Mouse (Mus musculus): ENCODE results near the gene Sox1.

Sox1 gene

DNA sequence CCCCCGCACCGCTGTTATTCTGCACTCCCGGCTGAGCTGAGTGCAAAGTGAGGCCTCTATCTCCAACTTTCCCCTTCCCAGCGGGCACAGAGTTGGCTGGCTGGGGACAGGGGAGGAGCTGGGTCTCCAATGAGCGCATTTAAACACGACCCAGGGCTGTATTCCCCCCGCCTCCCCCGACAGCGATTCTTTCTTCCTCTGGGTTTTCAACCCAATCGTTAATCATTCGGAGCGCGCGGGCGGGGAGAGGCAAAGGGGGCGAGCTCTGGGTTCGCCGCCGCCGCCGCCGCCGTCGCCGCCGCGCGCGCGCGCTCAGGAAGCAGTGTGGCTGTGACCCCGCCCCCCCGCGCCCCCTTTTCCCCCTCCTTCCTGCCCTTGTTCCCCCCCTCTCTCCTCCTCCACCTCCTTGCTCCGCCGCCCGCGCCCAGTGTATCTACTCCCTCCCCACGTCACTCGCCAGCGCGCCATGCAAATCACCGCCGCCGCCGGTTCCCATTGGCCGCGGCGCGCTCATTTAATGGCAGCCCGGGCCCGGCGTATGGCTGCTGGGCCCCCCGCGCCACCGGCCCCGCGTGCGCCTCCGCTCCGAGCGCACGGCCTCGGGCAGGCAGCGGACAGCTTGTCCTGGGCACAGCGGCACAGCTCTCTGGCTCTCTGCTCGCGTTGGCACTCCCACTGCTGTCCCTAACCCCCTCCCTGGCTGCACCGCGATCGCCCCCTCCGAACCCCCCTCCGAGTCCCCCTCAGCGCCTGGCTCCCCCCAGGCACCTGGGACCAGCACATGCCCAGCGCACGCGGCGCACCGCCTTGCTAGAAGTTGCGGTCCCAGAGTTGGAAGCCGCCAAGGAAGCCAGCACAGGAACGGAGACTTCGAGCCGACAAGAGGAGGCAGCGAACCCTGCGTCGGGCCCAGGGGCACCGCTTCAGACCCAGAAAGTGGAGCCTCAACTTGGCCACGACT, at the start of gene Sox1:
Sox1 (plus strand) TSS at position 225 of the 961 bp plus-strand sequence.
- no peak for DNase-seq (ENCODE audit: low read depth, low spot score)

GRCm38 (mm10) chr8:12345881-12346280, 49.2 kb upstream of the Sox1 start:
- no peak for DNase-seq (ENCODE audit: low read depth, low spot score)

GRCm38 (mm10) chr8:12346870-12347269, 48.2 kb upstream of the Sox1 start:
- DNase-seq (ENCODE audit: low read depth, low spot score), result no peak

GRCm38 (mm10) chr8:12348306-12348705, 46.8 kb upstream of the Sox1 start:
- DNase-seq (ENCODE audit: low read depth, low spot score), result no peak

- DNase-seq (ENCODE audit: low read depth, low spot score), result no peak
Observed at GRCm38 (mm10) chr8:12349591-12349990, 45.5 kb upstream of the Sox1 start.

- DNase-seq (ENCODE audit: low read depth, low spot score), result no peak
Observed at GRCm38 (mm10) chr8:12351121-12351520, 44.0 kb upstream of the Sox1 start.

DNA sequence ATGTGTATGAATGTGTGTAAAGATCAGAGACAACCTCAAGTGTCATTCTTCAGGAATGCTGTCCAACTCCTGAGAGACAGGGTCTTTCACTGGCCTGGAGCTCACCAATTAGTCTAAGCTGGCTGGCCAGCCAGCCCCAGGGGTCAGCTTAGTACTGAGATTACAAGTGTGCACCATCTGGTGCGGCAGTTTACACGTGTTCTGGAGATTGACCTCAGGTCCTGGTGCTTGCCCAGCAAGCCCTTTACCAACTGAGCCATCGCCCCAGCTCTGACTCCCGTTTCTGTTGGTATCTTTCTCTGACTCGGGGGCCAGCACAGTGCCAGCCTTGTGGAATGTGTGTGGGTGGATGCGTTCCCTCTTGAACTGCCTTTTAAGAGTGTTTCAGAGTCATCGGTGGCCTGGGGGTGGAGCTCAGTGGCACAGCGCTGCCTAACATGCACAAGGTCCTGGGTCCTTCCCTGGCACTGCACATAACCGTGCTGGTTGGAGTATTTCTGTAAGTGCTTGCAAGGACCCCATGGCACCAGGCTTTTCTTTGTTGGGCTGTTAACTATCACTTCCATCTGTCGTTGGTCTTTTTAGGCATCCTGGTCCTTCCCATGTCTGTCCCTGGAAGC, 40.6 kb upstream of the Sox1 start:
- DNase-seq (ENCODE audit: low read depth, low spot score), result no peak

- no peak for DNase-seq (ENCODE audit: low read depth, low spot score)
Observed at GRCm38 (mm10) chr8:12368161-12368560, 26.9 kb upstream of the Sox1 start.

DNA sequence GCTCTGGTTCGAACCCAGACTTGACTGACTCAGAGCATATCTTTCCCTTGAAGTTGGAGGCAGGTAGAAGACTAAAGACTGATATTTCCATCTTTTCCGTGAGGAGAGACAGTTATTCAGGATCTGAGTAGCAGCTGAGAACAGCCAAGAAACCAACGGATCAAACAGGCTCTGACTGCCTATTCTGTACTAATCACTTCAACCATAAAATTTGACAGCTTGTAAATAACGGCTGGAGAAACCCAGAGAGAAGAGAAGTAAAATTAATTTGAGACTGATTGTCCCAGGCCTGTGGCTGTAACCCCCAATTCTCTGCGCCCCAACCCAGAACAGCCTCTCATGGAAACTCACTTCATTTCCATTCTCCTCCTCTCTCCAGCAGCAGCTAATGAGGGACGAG, 26.2 kb upstream of the Sox1 start:
- no peak for DNase-seq (ENCODE audit: low read depth, low spot score)

- no peak for DNase-seq (ENCODE audit: low read depth, low spot score)
Observed at GRCm38 (mm10) chr8:12381111-12381510, 14.0 kb upstream of the Sox1 start.

- DNase-seq (ENCODE audit: low read depth, low spot score), result no peak
Observed at GRCm38 (mm10) chr8:12382707-12383561, 12.2 kb upstream of the Sox1 start.

GRCm38 (mm10) chr8:12383979-12384890, 10.9 kb upstream of the Sox1 start:
- DNase-seq (ENCODE audit: low read depth, low spot score), result no peak

DNA sequence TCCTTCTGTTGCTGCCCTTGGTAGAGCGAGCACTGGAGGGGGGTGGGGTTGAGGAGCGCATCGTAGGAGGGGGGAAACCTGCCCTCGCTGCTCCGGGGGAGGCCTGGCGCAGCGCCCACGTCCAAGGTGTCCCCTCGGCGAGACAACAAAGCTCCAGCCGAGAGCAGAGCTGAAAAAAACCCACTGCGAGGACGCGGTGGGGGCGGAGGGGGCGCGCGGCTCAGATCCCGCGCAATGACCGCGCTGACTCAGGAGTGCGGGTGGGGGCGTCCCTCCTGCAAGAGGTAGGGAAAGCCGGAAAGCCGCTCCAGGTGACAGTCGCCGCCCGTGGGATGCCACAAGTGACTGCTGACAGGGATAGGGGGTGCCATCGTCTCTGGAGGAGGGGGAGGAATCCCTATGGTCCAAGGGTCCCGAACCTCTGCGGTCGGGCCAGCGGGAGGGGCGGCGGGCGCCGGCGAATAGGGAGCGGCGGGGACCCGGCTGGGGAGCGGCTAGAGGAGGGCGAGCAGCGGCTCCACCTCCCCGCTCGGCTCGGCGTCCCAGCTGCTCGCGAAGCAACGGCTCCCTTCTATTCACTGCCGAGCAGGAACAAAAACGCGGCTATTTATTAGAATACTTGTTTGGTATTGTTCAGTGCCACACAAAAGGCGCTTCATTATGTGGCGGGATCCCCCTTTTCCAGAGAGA, 10.0 kb upstream of the Sox1 start:
- no peak for DNase-seq (ENCODE audit: low read depth, low spot score)

DNA sequence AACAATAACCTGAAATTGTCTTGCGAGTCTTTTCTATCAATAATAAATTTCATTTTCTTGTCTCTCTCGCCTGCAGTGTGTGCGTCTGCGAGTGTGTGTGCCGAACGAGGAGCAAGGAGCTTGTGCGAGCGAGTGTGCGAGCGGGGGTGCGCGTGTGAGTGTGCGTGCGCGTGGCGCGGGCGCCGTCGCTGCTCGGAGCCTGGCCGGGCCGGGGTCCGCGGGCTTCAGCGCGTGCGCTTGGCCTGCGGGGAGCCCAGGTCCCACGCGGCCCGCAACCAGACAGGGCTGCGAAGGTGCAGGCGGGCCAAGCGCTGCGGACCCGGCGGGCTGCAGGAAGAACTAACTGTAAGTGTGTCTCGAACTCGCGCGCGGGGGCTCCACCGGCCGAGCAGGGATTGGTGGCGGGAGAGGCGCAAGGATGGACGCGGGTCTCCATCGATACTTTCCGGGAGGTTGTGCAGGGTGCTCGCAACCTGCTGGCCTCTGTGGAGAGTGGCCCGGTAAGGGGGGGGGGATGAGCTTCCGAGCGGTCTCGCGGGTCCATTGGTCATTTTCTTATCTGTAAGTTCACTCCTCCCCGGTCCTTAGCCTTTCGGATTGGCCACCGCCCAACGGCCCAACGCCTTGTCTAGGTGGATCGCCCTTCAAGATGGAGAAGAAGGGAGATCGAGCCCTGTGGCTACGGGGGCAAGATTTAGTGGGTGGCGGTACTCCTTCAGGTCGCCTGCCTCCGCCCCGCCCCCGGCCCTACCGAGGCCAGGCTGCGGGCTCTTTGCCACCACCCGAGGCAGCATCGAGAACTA, 9.2 kb upstream of the Sox1 start:
- no peak for DNase-seq (ENCODE audit: low read depth, low spot score)

- DNase-seq (ENCODE audit: low read depth, low spot score), result no peak
Observed at GRCm38 (mm10) chr8:12386530-12387222, 8.4 kb upstream of the Sox1 start.

- no peak for DNase-seq (ENCODE audit: low read depth, low spot score)
Observed at GRCm38 (mm10) chr8:12387223-12387860, 7.8 kb upstream of the Sox1 start.

DNA sequence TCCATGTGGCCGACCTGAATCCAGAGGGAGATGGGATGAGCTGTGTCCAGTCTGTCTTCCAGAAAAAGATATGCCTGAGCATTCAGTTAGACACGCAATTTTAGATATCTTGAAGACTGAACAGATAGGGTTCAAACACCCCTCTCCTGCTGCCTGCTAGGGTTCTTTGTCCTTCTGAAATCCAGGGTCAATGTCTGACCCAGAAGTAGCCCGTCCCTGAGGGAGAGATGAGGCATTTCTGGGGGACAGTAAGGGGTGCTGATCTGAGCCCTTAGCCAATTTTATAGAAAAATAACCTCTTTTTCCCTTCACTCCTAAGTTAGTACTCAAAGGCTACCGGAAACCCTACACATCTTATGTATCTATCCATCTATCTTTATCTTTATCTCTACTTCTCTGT, 7.2 kb upstream of the Sox1 start:
- DNase-seq (ENCODE audit: low read depth, low spot score), result no peak

DNA sequence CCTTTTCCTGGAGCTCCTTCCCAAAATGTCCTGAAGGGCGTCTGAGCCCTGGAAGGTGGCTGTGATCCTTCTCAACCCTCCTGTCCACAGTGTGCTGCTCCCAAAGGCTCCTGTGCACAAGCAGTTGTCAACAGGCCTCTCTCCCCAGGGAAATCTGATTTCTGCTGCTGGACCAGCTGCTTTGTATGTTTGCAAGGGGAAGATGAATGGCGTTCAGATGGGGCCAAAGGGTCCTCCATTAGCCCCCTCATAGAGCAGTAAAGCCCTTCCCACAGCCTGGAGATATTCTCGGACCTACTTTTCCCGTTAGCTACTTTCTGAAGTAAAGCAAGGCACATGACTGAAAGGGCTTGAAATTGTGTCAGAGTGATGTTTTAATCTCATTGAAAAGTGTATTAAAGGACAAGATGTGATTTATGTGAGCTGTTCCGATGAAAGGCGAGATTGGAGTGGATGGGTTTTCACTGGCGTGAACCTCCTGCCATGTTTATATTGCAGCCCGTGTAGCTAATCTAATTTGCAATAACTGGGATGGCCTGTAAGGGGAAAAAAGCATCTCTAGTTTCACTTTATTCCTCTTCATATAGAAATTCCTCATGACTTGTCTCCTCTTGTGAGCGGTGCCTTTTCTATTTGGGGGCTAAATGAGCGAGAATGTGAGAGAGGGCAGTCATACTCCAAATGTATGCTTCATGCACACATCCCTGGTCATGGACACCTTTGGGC, 6.5 kb upstream of the Sox1 start:
- DNase-seq (ENCODE audit: low read depth, low spot score), result no peak
